Comparison of ENCODE assay signal across 19 mouse cellular contexts in the genomic region with DNA sequence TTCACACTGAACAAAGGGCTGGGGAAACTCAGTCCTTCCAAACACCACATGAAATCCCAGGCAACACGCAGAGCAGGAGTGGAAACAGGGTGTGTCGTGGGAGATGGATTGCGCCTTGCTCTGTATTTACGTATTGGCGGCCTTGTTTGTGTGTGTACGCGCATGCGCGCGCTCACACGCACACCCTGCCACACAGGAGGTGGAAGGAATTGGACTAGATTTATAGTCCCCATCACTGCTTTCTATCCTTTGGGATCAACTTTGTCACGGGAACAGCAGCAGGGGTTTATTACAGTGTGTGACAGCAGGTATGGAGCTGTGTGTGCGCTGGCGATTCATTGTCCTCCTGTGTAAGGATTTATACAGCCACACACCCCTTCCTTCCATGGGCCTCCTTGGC.
A peak's percentile ranks its signal among the peaks of the same experiment; 100 is the strongest.
DNase-seq lines count a peak whose midpoint lies in the region; ATAC-seq lines count a peak whose summit lies in the region.
"Had no signal": no experiment of that assay in that cellular context is flagged by ENCODE, and none has a peak within 500 bp of the region (broad histone marks: within the 10 kb centered on the region; RNA-seq: fewer than 3 reads in every experiment).

No protein-coding gene starts in this region.

- no peak overlapping the region for H3K9ac ChIP-seq in hindbrain, embryonic 12.5 days
- no peak overlapping the region for H3K9ac ChIP-seq in hindbrain, embryonic 11.5 days (ENCODE audit: low read depth, low read length)
- no peak overlapping the region for H3K9ac ChIP-seq in neural tube, embryonic 11.5 days (ENCODE audit: low read length)
- H3K9ac ChIP-seq in neural tube, embryonic 15.5 days (replicated peaks) = no peak overlapping the region
- H3K9ac ChIP-seq in forebrain, embryonic 11.5 days (ENCODE audit: low read length) = no peak overlapping the region
- H3K9ac ChIP-seq: embryonic facial prominence, embryonic 13.5 days; forebrain, embryonic 13.5 days; forebrain, postnatal 0 days; heart, embryonic 12.5 days had no signal

- 80% methylated on average over 14 of the region's 14 CpGs for WGBS in hindbrain, embryonic 12.5 days
- WGBS in hindbrain, embryonic 11.5 days = 89% methylated on average over 14 of the region's 14 CpGs
- 78% methylated on average over 14 of the region's 14 CpGs for WGBS in neural tube, embryonic 11.5 days
- WGBS in neural tube, embryonic 15.5 days = 39% methylated on average over 14 of the region's 14 CpGs
- WGBS in forebrain, embryonic 11.5 days = 91% methylated on average over 14 of the region's 14 CpGs

- H3K36me3 ChIP-seq in hindbrain, embryonic 12.5 days = no peaks in the 10 kb centered on the region
- no peaks in the 10 kb centered on the region for H3K36me3 ChIP-seq in hindbrain, embryonic 11.5 days (ENCODE audit: control insufficient read depth, insufficient read depth, low read length)
- no peaks in the 10 kb centered on the region for H3K36me3 ChIP-seq in neural tube, embryonic 11.5 days (ENCODE audit: control insufficient read depth, insufficient read depth, low read length)
- no peaks in the 10 kb centered on the region for H3K36me3 ChIP-seq in neural tube, embryonic 15.5 days
- H3K36me3 ChIP-seq in forebrain, embryonic 11.5 days (ENCODE audit: control insufficient read depth, insufficient read depth, low read length) = no peaks in the 10 kb centered on the region
- H3K36me3 ChIP-seq: embryonic facial prominence, embryonic 13.5 days; heart, embryonic 12.5 days had no signal

- H3K4me1 ChIP-seq in hindbrain, embryonic 12.5 days = no peaks in the 10 kb centered on the region
- H3K4me1 ChIP-seq in hindbrain, embryonic 11.5 days (replicated peaks; ENCODE audit: control insufficient read depth, insufficient read depth, low read length) = no peaks in the 10 kb centered on the region
- no peaks in the 10 kb centered on the region for H3K4me1 ChIP-seq in neural tube, embryonic 11.5 days (ENCODE audit: control insufficient read depth, insufficient read depth, low read length)
- H3K4me1 ChIP-seq in neural tube, embryonic 15.5 days = 0 out of 2 replicates have a peak, but pooled peaks cover 10% of the 10 kb centered on the region
- H3K4me1 ChIP-seq in forebrain, embryonic 11.5 days (replicated peaks; ENCODE audit: control insufficient read depth, insufficient read depth, low read length) = no peaks in the 10 kb centered on the region
- H3K4me1 ChIP-seq: embryonic facial prominence, embryonic 13.5 days; forebrain, embryonic 13.5 days; heart, embryonic 12.5 days had no signal

- no peak overlapping the region for H3K4me3 ChIP-seq in hindbrain, embryonic 12.5 days
- H3K4me3 ChIP-seq in hindbrain, embryonic 11.5 days (ENCODE audit: low read depth, low read length) = no peak overlapping the region
- no peak overlapping the region for H3K4me3 ChIP-seq in neural tube, embryonic 11.5 days (ENCODE audit: low read depth, low read length)
- H3K4me3 ChIP-seq in neural tube, embryonic 15.5 days (replicated peaks) = no peak overlapping the region
- no peak overlapping the region for H3K4me3 ChIP-seq in forebrain, embryonic 11.5 days (ENCODE audit: low read depth, low read length)
- H3K4me3 ChIP-seq: embryonic facial prominence, embryonic 13.5 days; forebrain, embryonic 13.5 days; heart, embryonic 12.5 days had no signal

- H3K9me3 ChIP-seq in hindbrain, embryonic 12.5 days (replicated peaks) = no peaks in the 10 kb centered on the region
- H3K9me3 ChIP-seq in hindbrain, embryonic 11.5 days (ENCODE audit: control insufficient read depth, low read length) = no peaks in the 10 kb centered on the region
- H3K9me3 ChIP-seq in neural tube, embryonic 11.5 days (ENCODE audit: control insufficient read depth, low read length) = no peaks in the 10 kb centered on the region
- no peaks in the 10 kb centered on the region for H3K9me3 ChIP-seq in neural tube, embryonic 15.5 days (replicated peaks)
- no peaks in the 10 kb centered on the region for H3K9me3 ChIP-seq in forebrain, embryonic 11.5 days (ENCODE audit: control insufficient read depth, low read length)
- H3K9me3 ChIP-seq: embryonic facial prominence, embryonic 13.5 days; forebrain, embryonic 13.5 days; heart, embryonic 12.5 days had no signal

- ATAC-seq in hindbrain, embryonic 12.5 days (ENCODE audit: low FRiP score) = no peak
- ATAC-seq in hindbrain, embryonic 11.5 days (ENCODE audit: low FRiP score) = no peak
- ATAC-seq in neural tube, embryonic 11.5 days (ENCODE audit: insufficient read depth, low FRiP score, low TSS enrichment) = peak; percentile 53; the same call in 1 of the 2 replicates
- ATAC-seq in neural tube, embryonic 15.5 days (ENCODE audit: low FRiP score) = peak; percentile 59
- ATAC-seq in forebrain, embryonic 11.5 days (replicated peaks; ENCODE audit: low FRiP score) = no peak
- ATAC-seq: forebrain, embryonic 13.5 days; forebrain, postnatal 0 days had no signal

- no peaks in the 10 kb centered on the region; the same call in 1 of the 2 replicates for H3K27me3 ChIP-seq in hindbrain, embryonic 12.5 days
- no peaks in the 10 kb centered on the region for H3K27me3 ChIP-seq in hindbrain, embryonic 11.5 days (ENCODE audit: control insufficient read depth, insufficient read depth, low read length)
- no peaks in the 10 kb centered on the region for H3K27me3 ChIP-seq in neural tube, embryonic 11.5 days (ENCODE audit: control insufficient read depth, insufficient read depth, low read length)
- H3K27me3 ChIP-seq in neural tube, embryonic 15.5 days (replicated peaks) = no peaks in the 10 kb centered on the region
- no peaks in the 10 kb centered on the region for H3K27me3 ChIP-seq in forebrain, embryonic 11.5 days (ENCODE audit: control insufficient read depth, insufficient read depth, low read length)
- H3K27me3 ChIP-seq: embryonic facial prominence, embryonic 13.5 days; forebrain, embryonic 13.5 days; heart, embryonic 12.5 days had no signal

- H3K4me2 ChIP-seq in hindbrain, embryonic 12.5 days (replicated peaks) = no peak overlapping the region
- no peak overlapping the region for H3K4me2 ChIP-seq in hindbrain, embryonic 11.5 days (replicated peaks; ENCODE audit: low read depth, low read length)
- H3K4me2 ChIP-seq in neural tube, embryonic 11.5 days (ENCODE audit: low read depth) = no peak overlapping the region
- H3K4me2 ChIP-seq in neural tube, embryonic 15.5 days = peak overlapping the region; percentile 44
- H3K4me2 ChIP-seq in forebrain, embryonic 11.5 days (ENCODE audit: low read depth, low read length, severe bottlenecking) = no peak overlapping the region
- H3K4me2 ChIP-seq: embryonic facial prominence, embryonic 13.5 days; forebrain, embryonic 13.5 days; heart, embryonic 12.5 days had no signal

- 0 out of 2 replicates have a peak overlapping the region, but pooled peaks have one; percentile 40 for H3K27ac ChIP-seq in hindbrain, embryonic 12.5 days
- H3K27ac ChIP-seq in hindbrain, embryonic 11.5 days (ENCODE audit: low read depth, low read length) = no peak overlapping the region
- no peak overlapping the region for H3K27ac ChIP-seq in neural tube, embryonic 11.5 days (ENCODE audit: low read depth, low read length)
- peak overlapping the region; percentile 54 for H3K27ac ChIP-seq in neural tube, embryonic 15.5 days (replicated peaks)
- no peak overlapping the region for H3K27ac ChIP-seq in forebrain, embryonic 11.5 days (ENCODE audit: low read depth, low read length)
- H3K27ac ChIP-seq: embryonic facial prominence, embryonic 13.5 days; forebrain, embryonic 13.5 days had no signal

- DNase-seq in hindbrain, embryonic 11.5 days (ENCODE audit: low spot score) = no peak
- DNase-seq in neural tube, embryonic 11.5 days (ENCODE audit: low spot score) = peak; percentile 20
- no peak for DNase-seq in neural tube, embryonic 10.5 days (ENCODE audit: extremely low spot score, low spot score)
- DNase-seq in mesoderm, embryonic 11.5 days (ENCODE audit: low read depth, low spot score) = peak; percentile 14
- DNase-seq in lung, postnatal 14 days = no peak
- DNase-seq in forebrain, embryonic 11.5 days (ENCODE audit: low spot score) = no peak
- DNase-seq: adrenal gland, adult 2 months; adrenal gland, postnatal 25 days; cerebellum, adult 18-20 months; cerebellum, adult 9-11 months; cerebellum, postnatal 36 days; forebrain, postnatal 0 days; gastrocnemius, postnatal 14 days; heart, postnatal 36 days had no signal

Comparison
In these comparisons a context has a peak if more than half of its experiments do, and no peak if none do; other contexts are left out.
1. H3K27ac ChIP-seq: peak in hindbrain, embryonic 12.5 days (single experiment) and neural tube, embryonic 15.5 days (single experiment); none in hindbrain, embryonic 11.5 days (single experiment), neural tube, embryonic 11.5 days (single experiment) and forebrain, embryonic 11.5 days (single experiment).
2. DNase-seq: peak in neural tube, embryonic 11.5 days (single experiment) and mesoderm, embryonic 11.5 days (single experiment); none in hindbrain, embryonic 11.5 days (single experiment), neural tube, embryonic 10.5 days (single experiment), lung, postnatal 14 days (single experiment) and forebrain, embryonic 11.5 days (single experiment).
3. ATAC-seq: peak in neural tube, embryonic 11.5 days (single experiment) and neural tube, embryonic 15.5 days (single experiment); none in hindbrain, embryonic 12.5 days (single experiment), hindbrain, embryonic 11.5 days (single experiment) and forebrain, embryonic 11.5 days (single experiment).